Mouse (Mus musculus) megakaryocyte, embryonic 14.5 days (primary cell): ENCODE results near the gene Nxt2.

Experiments used
- FLI1 ChIP-seq: IDR thresholded peaks from 2 replicates; pipeline ENCODE4 v1.6.1; 2012; ENCODE audit warnings: low read length, inconsistent platforms, mixed read lengths
- GATA1 ChIP-seq: IDR thresholded peaks from 3 replicates; pipeline ENCODE4 v1.6.1; 2012; ENCODE audit warnings: mixed read lengths, low read length, inconsistent platforms, borderline replicate concordance

- TF ChIP-seq GATA1 (no peak), FLI1 (no peak)
Observed at GRCm38 (mm10) chrX:142237101-142237500, 10.5 kb downstream of the Nxt2 start.
